Mouse (Mus musculus) skeletal muscle tissue, adult 2 months (tissue): Measurements from ENCODE around the gene Slc22a19.
"Not testable (repeated sequence)": the region's sequence is repeated elsewhere in the genome, so short reads cannot be mapped to it uniquely, and the experiment has no call there.

Experiments used
- DNase-seq: peaks from one replicate; pipeline ENCODE4 v3.0.0-alpha.2; 2012; ENCODE audit warnings: low read depth, low spot score

Slc22a19 gene

DNA sequence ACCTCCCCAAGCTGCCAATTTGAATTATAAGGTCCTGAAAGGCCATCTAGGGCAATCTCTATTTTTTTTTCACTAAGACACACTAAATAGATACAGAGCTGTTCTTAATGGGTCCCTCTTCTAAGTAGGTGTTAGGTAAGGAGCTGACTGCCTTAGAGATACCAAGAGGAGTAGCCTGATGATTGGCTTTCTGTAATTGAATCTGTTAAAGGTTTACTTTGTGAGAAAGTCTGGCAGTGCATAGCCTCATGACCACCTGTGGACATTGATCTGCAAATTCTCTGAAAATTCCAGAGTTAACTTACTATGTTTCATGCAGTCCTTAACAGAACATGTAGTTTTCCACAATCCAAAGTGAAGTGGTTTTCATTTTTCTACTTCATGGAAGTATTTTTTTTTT, at the start of gene Slc22a19:
Gene Slc22a19 (minus strand): TSS at position 163 of the 400 bp plus-strand sequence.
- no peak for DNase-seq

DNA sequence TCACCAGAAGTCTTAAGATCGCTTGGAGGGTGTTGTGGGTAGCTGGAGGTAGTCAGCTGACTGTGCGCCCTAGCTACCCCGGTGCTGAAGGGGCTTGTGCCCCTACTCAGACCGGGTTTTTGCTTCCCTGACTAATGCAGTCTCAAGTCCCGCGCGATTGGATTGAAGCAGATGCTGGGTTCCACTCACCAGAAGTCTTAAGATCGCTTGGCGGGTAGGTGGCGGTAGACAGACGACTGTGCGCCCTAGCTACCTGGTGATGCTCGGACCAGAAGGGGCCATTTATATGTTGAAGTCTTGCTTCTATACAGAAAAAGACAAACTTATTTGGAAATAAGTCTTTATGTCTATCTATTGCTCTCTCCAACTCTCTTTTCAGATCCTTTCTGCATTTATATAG, 42.3 kb upstream of the Slc22a19 start:
- DNase-seq: not testable (repeated sequence)

- no peak for DNase-seq
These were observed 18.4 kb upstream of the Slc22a19 start for GRCm38 (mm10) chr19:7729543-7729942.

DNA sequence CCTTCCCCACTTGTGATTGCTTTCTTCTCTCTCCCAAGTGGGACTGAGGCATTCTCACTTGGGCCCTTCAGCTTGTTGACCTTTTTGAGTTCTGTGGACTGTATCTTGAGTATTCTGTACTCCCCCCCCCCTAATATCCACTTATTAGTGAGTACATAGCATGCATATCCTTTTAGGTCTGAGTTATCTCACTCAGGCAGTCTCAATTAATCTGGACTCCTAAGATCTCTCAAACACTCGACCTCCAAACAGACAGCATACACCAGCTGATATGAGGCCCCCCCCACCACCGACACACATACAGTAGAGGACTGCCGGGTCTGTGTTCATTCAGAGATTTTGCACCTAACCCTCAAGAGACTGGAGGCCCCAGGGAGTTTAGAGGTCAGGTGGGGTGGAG, 18.0 kb downstream of the Slc22a19 start:
- DNase-seq: not testable (repeated sequence)

- no peak for DNase-seq
These were observed 19.9 kb downstream of the Slc22a19 start for GRCm38 (mm10) chr19:7691259-7691658.

- no peak for DNase-seq
These were observed 23.1 kb downstream of the Slc22a19 start for GRCm38 (mm10) chr19:7687988-7688387.

GRCm38 (mm10) chr19:7672033-7672432, 39.1 kb downstream of the Slc22a19 start:
- DNase-seq: no peak

DNA sequence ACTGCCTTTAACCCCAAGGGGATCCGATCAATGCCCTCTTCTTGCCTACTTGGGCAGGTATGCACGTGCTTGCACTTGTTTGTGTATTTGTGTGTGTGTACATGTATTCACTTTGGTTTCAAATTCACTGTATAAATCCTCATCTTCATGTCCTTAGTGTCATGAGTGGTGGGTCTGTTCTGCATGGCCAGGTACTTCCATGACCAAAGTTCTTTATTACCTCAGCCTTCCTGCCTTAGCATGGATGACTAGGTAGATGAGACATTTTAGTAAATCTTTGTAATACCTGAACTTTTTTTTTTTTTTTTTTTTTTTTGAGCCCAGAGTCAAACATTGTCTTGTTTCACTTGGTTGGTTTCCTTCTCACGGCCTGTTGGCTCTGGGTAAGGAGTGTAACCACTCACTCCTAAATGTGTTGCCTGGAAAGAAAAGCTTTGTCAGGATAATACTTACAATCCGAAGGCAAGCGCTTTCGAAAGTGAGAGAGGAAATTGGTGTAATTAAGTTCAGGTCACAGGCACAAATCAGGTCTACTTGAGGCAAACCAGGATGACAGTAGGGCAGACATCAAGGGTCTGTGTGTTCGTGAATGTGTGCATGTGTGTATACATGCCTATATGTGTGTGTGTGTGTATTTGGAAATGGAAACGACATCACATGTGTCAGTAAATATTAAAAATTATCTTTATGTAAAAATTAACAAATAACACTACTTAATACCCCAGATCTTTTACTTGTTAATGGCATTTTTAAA, 62.0 kb downstream of the Slc22a19 start:
- no peak for DNase-seq

- no peak for DNase-seq
These were observed 77.3 kb downstream of the Slc22a19 start for GRCm38 (mm10) chr19:7633786-7634185.

- no peak for DNase-seq
These were observed 78.1 kb downstream of the Slc22a19 start for GRCm38 (mm10) chr19:7633021-7633420.
